Mouse (Mus musculus) limb, embryonic 12.5 days (tissue): Measurements from ENCODE around the gene Rnh1. TPM values are rescaled to one million over a fixed set of nuclear protein-coding genes. Genes with fewer than 3 reads are reported as not detected.

Experiments
- ATAC-seq: fragments of 200-750 bp; cut with Nextera tagmentation; 2 replicates; pipeline ENCODE4 v1.8.0; 2017; ENCODE audit warnings: low read depth, moderate TSS enrichment; ENCODE audit not compliant: insufficient number of reproducible peaks, insufficient read depth, low FRiP score, low TSS enrichment
- H3K27ac ChIP-seq: fragments of 300-500 bp; sonication (generic); 2 replicates; pipeline ENCODE4 v1.5.1; 2016; ENCODE audit warnings: mild to moderate bottlenecking, moderate library complexity
- H3K27me3 ChIP-seq: fragments of 300-500 bp; sonication (generic); 2 replicates; pipeline ENCODE4 v1.6.1; 2016; ENCODE audit warnings: mild to moderate bottlenecking, moderate library complexity
- H3K36me3 ChIP-seq: fragments of 300-500 bp; sonication (generic); 2 replicates; pipeline ENCODE4 v1.6.1; 2016; ENCODE audit warnings: mild to moderate bottlenecking, moderate library complexity
- H3K4me1 ChIP-seq: fragments of 300-500 bp; sonication (generic); replicated peaks from 2 replicates; pipeline ENCODE4 v1.6.1; 2016
- H3K4me2 ChIP-seq: fragments of 300-500 bp; sonication (generic); 2 replicates; pipeline ENCODE4 v1.6.1; 2016; ENCODE audit warnings: mild to moderate bottlenecking, moderate library complexity
- H3K4me3 ChIP-seq: fragments of 300-500 bp; sonication (generic); replicated peaks from 2 replicates; pipeline ENCODE4 v1.5.1; 2016; ENCODE audit warnings: mild to moderate bottlenecking
- H3K9ac ChIP-seq: fragments of 300-500 bp; sonication (generic); replicated peaks from 2 replicates; pipeline ENCODE4 v1.6.1; 2016; ENCODE audit warnings: mild to moderate bottlenecking, moderate library complexity
- H3K9me3 ChIP-seq: fragments of 300-500 bp; sonication (generic); 2 replicates; pipeline ENCODE4 v1.6.1; 2016; ENCODE audit warnings: mild to moderate bottlenecking, moderate library complexity
- WGBS: fragments of 180-500 bp; shearing (Covaris S2); methylation state at CpG from one replicate; pipeline ENCODE4 v1.1.7; 2016; 5-methylcytosine and 5-hydroxymethylcytosine counted together
- polyA plus RNA-seq: library from polyadenylated mRNA; unstranded; fragments of >200 nt; fragmentation: Nextera tagmentation; extraction: Ambion mirVana; gene quantifications from 2 replicates; pipeline ENCODE4 v1.2.1, GENCODE M21; 2016

The Rnh1 gene
- polyA plus RNA-seq: 88.5 and 91.5 TPM in 2 replicates

DNA sequence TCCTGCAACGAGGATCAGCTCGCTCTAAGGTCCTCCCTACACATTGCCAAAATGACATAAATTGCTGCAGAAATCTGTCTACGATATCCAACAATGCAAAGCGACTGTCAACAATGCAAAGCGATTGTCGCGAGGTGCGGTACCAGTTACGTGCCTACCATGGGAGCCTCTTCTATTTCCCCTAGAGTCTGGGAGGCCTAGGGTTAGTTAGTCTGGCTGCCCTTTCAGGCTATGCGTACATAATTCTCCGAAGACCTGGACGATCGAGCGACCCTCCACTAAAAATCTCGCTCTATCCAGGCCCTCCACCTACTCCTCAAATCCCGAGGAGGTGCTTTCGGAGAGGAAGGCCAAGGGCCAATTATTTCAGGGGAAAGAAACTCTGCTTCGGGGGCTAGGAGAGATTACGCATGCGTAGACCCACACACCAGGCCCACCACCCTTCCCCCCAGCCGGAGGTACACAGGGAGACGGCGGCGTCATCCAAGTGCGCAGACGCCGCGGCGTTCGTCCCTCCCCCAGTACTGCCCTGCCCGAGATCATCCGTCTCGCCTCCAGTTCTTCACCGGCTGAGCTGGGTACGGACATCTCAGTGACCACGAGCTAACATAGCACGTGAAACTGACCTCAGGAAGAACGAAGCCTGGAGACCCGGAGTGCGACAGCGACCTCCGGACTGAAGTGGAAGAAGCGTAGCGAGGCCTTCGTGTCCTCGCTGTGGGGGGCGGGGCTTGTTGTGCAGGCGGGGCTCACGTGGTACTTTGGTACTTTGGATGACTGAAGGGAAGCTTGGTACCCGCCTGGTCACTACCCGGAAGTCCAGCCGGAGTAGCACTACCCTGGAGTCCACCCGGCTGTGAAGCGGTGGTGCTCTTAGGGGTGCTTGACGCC is at the start of gene Rnh1:
Gene Rnh1 (minus strand): TSS at position 742 of the 891 bp plus-strand sequence.
- peak; percentile 94 for ATAC-seq
- H3K36me3 ChIP-seq: no peaks in the 10 kb centered on the region
- H3K9me3 ChIP-seq: no peaks in the 10 kb centered on the region
- WGBS: 4% methylated on average over 55 of the region's 55 CpGs
- no peaks in the 10 kb centered on the region for H3K27me3 ChIP-seq
- peak within 1 kb of the TSS; percentile 62 for H3K4me2 ChIP-seq
- peak within 1 kb of the TSS; percentile 56 for H3K4me3 ChIP-seq
- peak within 1 kb of the TSS; percentile 68 for H3K9ac ChIP-seq
- H3K27ac ChIP-seq: peak within 1 kb of the TSS; percentile 94
- H3K4me1 ChIP-seq: peaks cover 21% of the 10 kb centered on the region

DNA sequence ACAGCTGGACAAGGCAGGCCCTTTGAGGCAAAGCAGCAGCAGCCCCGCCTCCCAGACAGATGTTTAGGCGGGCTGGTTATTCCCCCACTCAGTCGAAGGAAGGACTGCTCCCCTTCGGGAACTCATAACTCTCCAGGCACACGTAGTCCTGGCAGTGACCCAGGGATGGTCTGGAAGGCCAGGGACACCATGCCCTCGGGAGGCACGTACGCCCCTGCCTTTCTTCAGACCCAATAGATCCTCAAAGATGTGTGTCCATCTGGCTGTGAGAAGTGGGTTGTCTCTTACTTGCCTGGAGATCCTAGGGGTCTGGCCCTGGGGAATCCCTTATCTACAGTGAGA is 49.4 kb upstream of the Rnh1 start:
- peaks cover 31% of the 10 kb centered on the region for H3K36me3 ChIP-seq
- H3K4me3 ChIP-seq: peak overlapping the region; percentile 57
- peak overlapping the region; percentile 91 for H3K4me2 ChIP-seq
- no peak for ATAC-seq
- H3K27ac ChIP-seq: peak overlapping the region; percentile 87
- WGBS: 10% methylated on average over 8 of the region's 8 CpGs
- H3K4me1 ChIP-seq: peaks cover 21% of the 10 kb centered on the region
- H3K9me3 ChIP-seq: no peaks in the 10 kb centered on the region
- H3K9ac ChIP-seq: peak overlapping the region; percentile 52
- H3K27me3 ChIP-seq: no peaks in the 10 kb centered on the region

DNA sequence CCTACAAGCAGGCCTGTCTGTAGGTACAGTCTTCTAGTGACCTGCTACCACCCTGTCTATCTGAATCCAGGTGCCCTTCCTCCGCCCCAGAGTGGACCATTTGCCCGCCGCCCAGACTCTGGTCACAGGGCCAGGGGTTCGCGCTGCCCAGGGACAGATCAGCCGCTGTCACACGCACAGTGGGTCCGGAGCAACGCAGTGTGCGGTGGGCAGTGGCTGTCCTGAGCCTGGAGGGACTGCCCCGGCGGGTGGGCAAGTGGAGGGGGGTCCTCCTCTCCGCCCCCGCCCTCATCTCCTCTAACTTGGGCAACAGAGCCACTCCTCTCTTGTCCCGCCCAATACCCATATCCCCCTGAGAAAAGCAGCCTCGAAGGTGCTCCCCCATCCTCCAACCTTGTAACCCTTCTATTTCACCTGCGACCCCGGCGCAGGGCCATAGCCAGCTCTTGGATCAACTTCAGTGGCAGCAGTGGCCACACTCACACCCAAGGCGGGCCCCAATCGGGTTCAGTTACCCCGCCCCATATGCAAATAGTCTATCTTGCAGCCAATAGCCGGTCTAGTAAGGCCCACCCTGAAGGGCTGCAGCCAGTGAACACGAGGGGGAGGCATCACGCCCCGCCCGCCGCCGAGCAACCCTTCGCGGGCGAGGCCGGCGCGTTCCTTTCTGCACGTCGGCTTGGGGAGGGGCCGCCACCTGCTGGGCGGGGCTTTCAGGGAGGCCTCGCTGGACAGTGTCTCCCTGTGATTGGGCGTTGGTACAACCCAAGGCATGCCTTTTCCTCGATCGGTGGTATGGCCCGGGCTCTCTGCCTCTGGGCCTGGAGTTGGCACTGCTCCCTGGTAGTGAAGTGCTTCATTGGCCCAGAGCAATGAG is 48.8 kb upstream of the Rnh1 start:
- 5% methylated on average over 44 of the region's 44 CpGs for WGBS

DNA sequence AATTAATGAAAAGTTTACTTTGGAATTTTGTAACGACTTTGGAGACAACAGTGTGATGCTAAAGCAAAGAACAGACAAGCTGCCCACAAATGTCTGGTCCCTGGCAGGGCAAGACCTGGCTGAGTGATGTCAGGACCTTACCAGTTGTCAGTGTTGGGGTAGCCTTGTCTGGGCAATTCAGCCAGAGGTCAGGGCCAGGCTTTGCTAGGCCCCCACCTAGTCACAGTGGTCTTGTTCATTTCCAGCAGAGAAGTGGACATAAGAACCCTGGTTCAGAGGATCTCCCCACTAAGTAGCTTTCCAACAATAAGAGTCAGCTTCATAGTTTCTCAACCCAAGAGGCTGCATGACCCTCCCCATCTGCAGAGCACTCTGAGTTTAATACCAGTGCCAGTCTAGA is 47.7 kb upstream of the Rnh1 start:
- H3K27ac ChIP-seq: 0 out of 2 replicates have a peak overlapping the region, but pooled peaks have one; percentile 82
- peaks cover 33% of the 10 kb centered on the region for H3K4me1 ChIP-seq
- H3K27me3 ChIP-seq: no peaks in the 10 kb centered on the region
- peak overlapping the region; percentile 70; the same call in 1 of the 2 replicates for H3K9ac ChIP-seq
- 81% methylated on average over 1 of the region's 1 CpGs for WGBS
- H3K36me3 ChIP-seq: peaks cover 31% of the 10 kb centered on the region
- H3K9me3 ChIP-seq: no peaks in the 10 kb centered on the region
- no peak for ATAC-seq
- peak overlapping the region; percentile 91 for H3K4me2 ChIP-seq
- peak overlapping the region; percentile 57; the same call in 1 of the 2 replicates for H3K4me3 ChIP-seq

More for the DNA sequence above, 48.8 kb upstream of the Rnh1 start:
- H3K36me3 ChIP-seq: peaks cover 31% of the 10 kb centered on the region
- peak overlapping the region; percentile 87 for H3K27ac ChIP-seq
- H3K4me2 ChIP-seq: peak overlapping the region; percentile 91
- H3K27me3 ChIP-seq: no peaks in the 10 kb centered on the region
- peak overlapping the region; percentile 57 for H3K4me3 ChIP-seq
- H3K9me3 ChIP-seq: no peaks in the 10 kb centered on the region
- peak overlapping the region; percentile 70 for H3K9ac ChIP-seq
- peaks cover 27% of the 10 kb centered on the region for H3K4me1 ChIP-seq
- peak; percentile 97 for ATAC-seq

DNA sequence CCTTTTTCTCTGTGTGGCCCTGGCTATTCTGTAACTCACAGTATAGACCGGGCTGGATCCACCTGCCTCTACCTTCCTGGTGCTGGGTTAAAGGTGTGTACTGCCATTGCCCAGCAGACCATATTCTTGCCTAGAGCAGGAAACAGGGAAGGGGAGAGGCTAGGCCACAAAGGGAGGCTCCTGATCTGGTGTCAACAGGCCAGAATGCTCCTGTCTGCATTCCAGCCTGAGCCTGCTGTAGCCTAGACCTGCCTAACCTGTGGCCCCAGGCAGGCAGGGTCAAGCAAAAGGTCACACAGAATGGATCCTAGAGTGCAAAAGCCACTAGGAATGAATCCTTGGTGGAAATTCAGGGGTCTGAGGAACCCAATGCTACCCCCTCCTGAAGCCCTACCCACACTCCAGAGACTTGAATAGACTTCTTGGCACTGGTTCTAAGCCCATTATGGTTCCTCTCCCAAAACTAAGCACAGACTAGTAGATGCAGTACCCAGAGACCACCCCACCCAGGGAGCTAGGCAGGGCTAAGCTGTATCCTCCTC is 47.0 kb upstream of the Rnh1 start:
- Histone ChIP-seq H3K4me2 (no peak overlapping the region), H3K9ac (no peak overlapping the region), H3K27ac (no peak overlapping the region), H3K4me3 (no peak overlapping the region), H3K4me1 (peaks cover 39% of the 10 kb centered on the region), H3K36me3 (peaks cover 31% of the 10 kb centered on the region), H3K27me3 (no peaks in the 10 kb centered on the region), H3K9me3 (no peaks in the 10 kb centered on the region)
- 85% methylated on average over 1 of the region's 1 CpGs for WGBS
- no peak for ATAC-seq

DNA sequence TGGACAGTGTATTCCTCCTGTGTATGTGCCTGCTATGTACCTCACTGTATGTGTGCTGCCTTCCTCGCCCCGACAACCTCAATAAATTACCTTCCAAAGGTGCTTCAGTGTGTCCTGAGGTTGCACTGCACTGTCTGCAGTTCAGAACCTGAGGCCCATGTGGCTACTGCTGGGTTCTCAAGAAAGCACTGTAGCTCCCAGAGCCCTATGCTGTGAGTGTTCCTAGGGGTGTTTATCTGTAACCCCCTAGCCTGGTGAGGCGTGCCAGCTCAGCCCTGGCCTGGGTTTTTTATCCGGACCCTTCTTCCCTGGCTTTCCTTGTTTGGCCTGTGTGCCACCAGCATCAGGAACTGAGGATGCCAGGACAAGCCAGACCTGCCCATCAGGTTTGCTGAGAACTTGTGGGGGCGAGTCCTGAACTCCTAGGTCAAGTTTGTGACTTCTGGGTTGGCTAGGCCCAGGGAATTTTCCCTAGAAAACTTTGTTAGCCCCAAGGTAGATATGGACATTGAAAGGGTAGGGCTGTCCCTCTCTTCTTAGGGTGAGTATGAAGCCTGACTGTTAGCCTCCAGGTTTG is 46.0 kb upstream of the Rnh1 start:
- H3K27me3 ChIP-seq: no peaks in the 10 kb centered on the region
- H3K9me3 ChIP-seq: no peaks in the 10 kb centered on the region
- H3K36me3 ChIP-seq: peaks cover 31% of the 10 kb centered on the region
- no peak overlapping the region for H3K4me2 ChIP-seq
- H3K9ac ChIP-seq: 0 out of 2 replicates have a peak overlapping the region, but pooled peaks have one; percentile 12
- 81% methylated on average over 5 of the region's 5 CpGs for WGBS
- no peak for ATAC-seq
- no peak overlapping the region for H3K4me3 ChIP-seq
- peaks cover 44% of the 10 kb centered on the region for H3K4me1 ChIP-seq
- no peak overlapping the region for H3K27ac ChIP-seq

DNA sequence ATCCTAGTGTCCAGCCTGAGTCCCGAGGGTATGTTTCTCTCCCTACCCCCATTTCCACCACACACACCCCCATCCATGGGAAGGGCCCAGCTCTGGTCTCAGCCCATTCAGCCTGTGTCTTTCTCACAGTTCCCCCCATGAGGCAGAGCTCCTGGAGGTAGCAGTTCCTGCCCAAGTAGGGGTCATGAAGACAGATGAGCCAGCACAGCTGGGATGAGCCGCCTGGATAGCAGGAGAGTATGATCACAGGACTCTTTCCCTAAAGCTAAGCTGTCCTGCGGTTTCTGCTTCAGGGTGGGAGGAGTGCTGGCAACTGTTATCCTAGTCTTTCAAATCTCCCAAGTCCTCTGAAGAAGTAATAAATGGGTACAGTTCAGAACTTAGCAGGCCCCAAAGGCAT is 45.5 kb upstream of the Rnh1 start:
- no peaks in the 10 kb centered on the region for H3K9me3 ChIP-seq
- ATAC-seq: no peak
- no peak overlapping the region for H3K4me2 ChIP-seq
- no peak overlapping the region for H3K9ac ChIP-seq
- H3K27me3 ChIP-seq: no peaks in the 10 kb centered on the region
- no peak overlapping the region for H3K27ac ChIP-seq
- peaks cover 31% of the 10 kb centered on the region for H3K36me3 ChIP-seq
- H3K4me3 ChIP-seq: no peak overlapping the region
- WGBS: 85% methylated on average over 3 of the region's 3 CpGs
- peaks cover 44% of the 10 kb centered on the region for H3K4me1 ChIP-seq

DNA sequence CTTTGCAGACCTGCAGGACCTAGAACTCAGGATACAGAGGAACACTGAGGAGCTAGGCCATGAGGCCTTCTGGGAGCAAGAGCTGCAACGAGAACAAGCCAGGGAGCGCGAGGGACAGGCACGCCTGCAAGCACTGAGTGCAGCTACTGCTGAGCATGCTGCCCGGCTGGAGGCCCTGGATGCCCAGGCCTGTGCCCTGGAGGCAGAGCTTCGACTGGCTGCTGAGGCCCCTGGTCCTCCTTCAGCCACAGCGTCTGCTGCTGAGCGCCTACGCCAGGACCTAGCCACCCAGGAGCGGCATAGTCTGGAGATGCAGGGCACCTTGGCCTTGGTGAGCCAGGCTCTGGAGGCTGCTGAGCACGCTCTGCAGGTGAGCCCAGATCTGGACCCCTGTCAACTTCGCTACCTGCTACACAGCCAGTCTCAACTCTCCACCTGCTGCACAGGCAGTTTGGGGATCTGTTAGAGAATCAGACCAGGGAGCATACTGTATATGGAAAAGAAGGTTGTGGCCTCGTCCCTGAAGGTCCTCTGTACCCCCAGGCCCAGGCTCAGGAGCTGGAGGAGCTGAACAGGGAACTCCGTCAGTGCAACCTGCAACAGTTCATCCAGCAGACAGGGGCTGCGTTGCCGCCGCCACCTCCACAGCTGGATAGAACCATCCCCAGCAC is 44.8 kb upstream of the Rnh1 start:
- Histone ChIP-seq H3K4me3 (no peak overlapping the region), H3K4me2 (no peak overlapping the region), H3K27me3 (no peaks in the 10 kb centered on the region), H3K36me3 (peaks cover 31% of the 10 kb centered on the region), H3K4me1 (peaks cover 41% of the 10 kb centered on the region), H3K9ac (0 out of 2 replicates have a peak overlapping the region, but pooled peaks have one; percentile 34), H3K9me3 (no peaks in the 10 kb centered on the region), H3K27ac (0 out of 2 replicates have a peak overlapping the region, but pooled peaks have one; percentile 23)
- 89% methylated on average over 17 of the region's 17 CpGs for WGBS
- no peak for ATAC-seq

DNA sequence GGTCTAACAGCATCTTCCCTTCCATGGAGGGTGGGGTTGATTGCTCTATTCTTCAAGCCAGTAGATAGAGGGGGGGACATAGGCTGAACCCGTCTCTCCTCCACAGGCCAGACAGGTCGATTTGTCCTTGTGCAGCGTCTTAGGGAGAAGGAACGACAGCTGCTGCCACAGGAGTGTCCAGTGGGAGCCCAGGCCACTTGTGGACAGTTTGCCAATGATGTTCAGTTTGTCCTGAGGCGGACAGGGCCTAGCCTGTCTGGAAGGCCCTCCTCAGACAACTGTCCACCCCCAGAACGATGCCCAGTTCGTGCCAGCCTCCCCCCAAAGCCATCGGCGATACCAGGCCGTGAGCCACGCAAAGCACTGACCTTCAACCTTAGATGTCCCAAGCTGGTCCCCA is 44.2 kb upstream of the Rnh1 start:
- Histone ChIP-seq H3K4me2 (peak overlapping the region; percentile 89), H3K4me3 (peak overlapping the region; percentile 65), H3K36me3 (peaks cover 31% of the 10 kb centered on the region), H3K27me3 (no peaks in the 10 kb centered on the region), H3K9me3 (no peaks in the 10 kb centered on the region), H3K9ac (peak overlapping the region; percentile 34; the same call in 1 of the 2 replicates), H3K27ac (peak overlapping the region; percentile 82; the same call in 1 of the 2 replicates), H3K4me1 (peaks cover 36% of the 10 kb centered on the region)
- no peak for ATAC-seq
- WGBS: 91% methylated on average over 11 of the region's 11 CpGs
